41 mouse cellular contexts compared by ENCODE assay signal in the genomic region with DNA sequence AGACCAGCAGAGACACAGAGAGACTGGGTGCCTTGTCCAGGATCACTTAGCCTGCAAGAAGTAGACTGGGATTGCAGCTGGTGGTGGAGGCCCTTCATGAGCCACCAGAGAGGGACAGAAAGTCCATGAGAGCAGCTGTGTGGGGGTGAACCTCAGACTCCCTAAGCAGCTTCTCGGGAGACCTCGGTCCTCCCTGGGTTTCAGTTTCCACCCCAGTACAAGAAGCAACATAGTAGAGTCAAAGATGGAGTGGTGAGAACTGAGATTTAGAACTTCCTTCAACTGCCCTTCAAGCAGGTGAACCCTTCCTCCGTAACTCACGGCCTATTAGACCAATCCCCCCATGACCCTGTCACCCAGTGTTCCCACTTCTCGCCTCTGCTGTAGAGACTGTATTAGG. TPM values are rescaled to one million over a fixed set of nuclear protein-coding genes. Genes with fewer than 3 reads are reported as not detected.
"Had no signal": no experiment of that assay in that cellular context is flagged by ENCODE, and none has a peak within 500 bp of the region (broad histone marks: within the 10 kb centered on the region; RNA-seq: fewer than 3 reads in every experiment).

No protein-coding gene starts in this region.

- H3K9me3 ChIP-seq: limb, embryonic 10.5 days; limb, embryonic 12.5 days; limb, embryonic 13.5 days; limb, embryonic 15.5 days; liver, embryonic 12.5 days; liver, embryonic 13.5 days; liver, embryonic 15.5 days; lung, embryonic 15.5 days; megakaryocyte, embryonic 14.5 days; midbrain, embryonic 10.5 days; midbrain, embryonic 12.5 days; midbrain, embryonic 13.5 days; midbrain, embryonic 15.5 days; neural tube, embryonic 12.5 days had no signal

- H3K4me3 ChIP-seq: limb, embryonic 10.5 days; limb, embryonic 12.5 days; limb, embryonic 13.5 days; limb, embryonic 15.5 days; liver, embryonic 12.5 days; liver, embryonic 13.5 days; liver, embryonic 15.5 days; lung, embryonic 15.5 days; megakaryocyte, embryonic 14.5 days; midbrain, embryonic 10.5 days; midbrain, embryonic 12.5 days; midbrain, embryonic 13.5 days; midbrain, embryonic 15.5 days; myocyte; neural tube, embryonic 12.5 days had no signal

- H3K27me3 ChIP-seq: limb, embryonic 13.5 days; limb, embryonic 15.5 days; liver, embryonic 12.5 days; liver, embryonic 13.5 days; liver, embryonic 15.5 days; lung, embryonic 15.5 days; midbrain, embryonic 12.5 days; midbrain, embryonic 13.5 days; midbrain, embryonic 15.5 days; neural tube, embryonic 12.5 days had no signal

- H3K4me2 ChIP-seq: limb, embryonic 12.5 days; limb, embryonic 13.5 days; limb, embryonic 15.5 days; liver, embryonic 11.5 days; liver, embryonic 12.5 days; liver, embryonic 13.5 days; liver, embryonic 15.5 days; lung, embryonic 14.5 days; lung, embryonic 15.5 days; midbrain, embryonic 11.5 days; midbrain, embryonic 12.5 days; midbrain, embryonic 13.5 days; midbrain, embryonic 15.5 days; neural tube, embryonic 12.5 days had no signal

- H3K27ac ChIP-seq: limb, embryonic 12.5 days; limb, embryonic 13.5 days; limb, embryonic 15.5 days; liver, embryonic 12.5 days; liver, embryonic 13.5 days; liver, embryonic 14.5 days; liver, embryonic 15.5 days; lung, embryonic 15.5 days; macrophage; midbrain, embryonic 10.5 days; midbrain, embryonic 12.5 days; midbrain, embryonic 13.5 days; midbrain, embryonic 15.5 days; neural tube, embryonic 12.5 days had no signal

- H3K36me3 ChIP-seq: limb, embryonic 10.5 days; limb, embryonic 12.5 days; limb, embryonic 13.5 days; limb, embryonic 15.5 days; liver, embryonic 12.5 days; liver, embryonic 13.5 days; liver, embryonic 15.5 days; lung, embryonic 15.5 days; midbrain, embryonic 10.5 days; midbrain, embryonic 12.5 days; midbrain, embryonic 13.5 days; midbrain, embryonic 15.5 days; neural tube, embryonic 12.5 days had no signal

- DNase-seq: left cerebral cortex, postnatal 4 days; liver; liver, embryonic 13.5 days; liver, postnatal 0 days; lung, adult 18-20 months; lung, adult 2 months; lung, embryonic 14.5 days; lung, postnatal 10 days; lung, postnatal 14 days; lung, postnatal 36 days; lung, postnatal 4 days; midbrain, embryonic 14.5 days had no signal

- H3K9ac ChIP-seq: limb, embryonic 12.5 days; limb, embryonic 13.5 days; limb, embryonic 15.5 days; liver, embryonic 12.5 days; liver, embryonic 13.5 days; liver, embryonic 14.5 days; liver, embryonic 15.5 days; liver, postnatal 0 days; lung, embryonic 14.5 days; lung, embryonic 15.5 days; midbrain, embryonic 12.5 days; midbrain, embryonic 13.5 days; midbrain, embryonic 15.5 days; neural tube, embryonic 12.5 days had no signal

- H3K4me1 ChIP-seq: liver, embryonic 12.5 days; liver, embryonic 15.5 days; midbrain, embryonic 12.5 days; midbrain, embryonic 13.5 days; midbrain, embryonic 15.5 days; neural tube, embryonic 12.5 days had no signal

RNA-seq across cellular contexts. Expression of gene Fam83g, which starts 21.7 kb away (rescaled TPM):
- total RNA-seq: left cerebral cortex, postnatal 25 days; megakaryocyte progenitor cell, adult 5-6 weeks; megakaryocyte, adult 5-6 weeks; megakaryocyte-erythroid progenitor cell, adult 5-6 weeks; monocyte, adult 5-6 weeks had no signal
- polyA plus RNA-seq: macrophage, myocyte had no signal

RNA-seq across cellular contexts. Expression of gene Slc5a10, which starts 58.4 kb away (rescaled TPM):
- total RNA-seq: left cerebral cortex, postnatal 10 days; liver, adult 2 months; megakaryocyte progenitor cell, adult 5-6 weeks; megakaryocyte, adult 5-6 weeks; megakaryocyte-erythroid progenitor cell, adult 5-6 weeks; midbrain, postnatal 0 days; monocyte, adult 5-6 weeks had no signal
- polyA plus RNA-seq: limb, embryonic 15.5 days; liver, adult 2 months; liver, embryonic 11.5 days; liver, embryonic 12.5 days; liver, embryonic 13.5 days; liver, embryonic 14.5 days; liver, embryonic 15.5 days; liver, embryonic 16.5 days; liver, postnatal 0 days; lung, adult 2 months; lung, embryonic 14.5 days; lung, embryonic 15.5 days; macrophage; midbrain, embryonic 10.5 days; midbrain, embryonic 11.5 days; midbrain, embryonic 12.5 days; midbrain, embryonic 14.5 days; midbrain, embryonic 15.5 days; midbrain, embryonic 16.5 days; neural tube, embryonic 11.5 days; neural tube, embryonic 12.5 days had no signal
